In genomic region chr11:75572301-75572791, GRCm38 (mm10) we compare ENCODE assay signal across 9 mouse cellular contexts. TPM values are rescaled to one million over a fixed set of nuclear protein-coding genes. Genes with fewer than 3 reads are reported as not detected.
DNase-seq lines count a peak whose midpoint lies in the region; ATAC-seq and TF ChIP-seq lines count a peak whose summit lies in the region.
"Had no signal": no experiment of that assay in that cellular context is flagged by ENCODE, and none has a peak within 500 bp of the region (broad histone marks: within the 10 kb centered on the region; RNA-seq: fewer than 3 reads in every experiment).

No protein-coding gene starts in this region.

- no peak for TF ChIP-seq CTCF in testis, adult 2 months (IDR thresholded peaks at IDR 0.05; ENCODE audit: control insufficient read depth, insufficient read depth, insufficient replicate concordance, low read depth, low read length)
- TF ChIP-seq CTCF in small intestine, adult 2 months (IDR thresholded peaks at IDR 0.05; ENCODE audit: extremely low read depth, insufficient read length, insufficient replicate concordance, low read depth, low read length) = no peak

- WGBS in liver, embryonic 12.5 days (ENCODE audit: insufficient replicate concordance) = 18% methylated on average over 10 of the region's 10 CpGs
- 44% methylated on average over 10 of the region's 10 CpGs for WGBS in small intestine, adult 2 months

- peaks cover 2% of the 10 kb centered on the region for H3K36me3 ChIP-seq in testis, adult 2 months (ENCODE audit: control insufficient read depth, insufficient read depth, low read length)
- no peaks in the 10 kb centered on the region for H3K36me3 ChIP-seq in liver, embryonic 12.5 days
- peaks cover 51% of the 10 kb centered on the region for H3K36me3 ChIP-seq in small intestine, adult 2 months (ENCODE audit: control insufficient read depth, insufficient read depth, low read length)

- H3K4me3 ChIP-seq in testis, adult 2 months (ENCODE audit: control insufficient read depth, low read depth, low read length) = no peak overlapping the region
- no peak overlapping the region for H3K4me3 ChIP-seq in liver, embryonic 12.5 days
- H3K4me3 ChIP-seq in small intestine, adult 2 months (ENCODE audit: low read depth, low read length) = no peak overlapping the region

- no peaks in the 10 kb centered on the region for H3K9me3 ChIP-seq in liver, embryonic 12.5 days (replicated peaks)

- no peak for TF ChIP-seq POLR2A in testis, adult 2 months (IDR thresholded peaks at IDR 0.05; ENCODE audit: control insufficient read depth, low read depth, low read length)
- TF ChIP-seq POLR2A in small intestine, adult 2 months (IDR thresholded peaks at IDR 0.05; ENCODE audit: low read depth, low read length) = no peak

- no peak for ATAC-seq in liver, embryonic 12.5 days

- peak overlapping the region; percentile 48 for H3K4me2 ChIP-seq in liver, embryonic 12.5 days

- no peaks in the 10 kb centered on the region for H3K27me3 ChIP-seq in testis, adult 2 months (ENCODE audit: control insufficient read depth, insufficient read depth, low read length)
- H3K27me3 ChIP-seq in liver, embryonic 12.5 days (replicated peaks) = 0 out of 2 replicates have a peak, but pooled peaks cover 8% of the 10 kb centered on the region
- no peaks in the 10 kb centered on the region for H3K27me3 ChIP-seq in small intestine, adult 2 months (ENCODE audit: control insufficient read depth, insufficient read depth, low read length)
- H3K27me3 ChIP-seq: CH12.LX had no signal

- H3K27ac ChIP-seq in testis, adult 2 months (ENCODE audit: control insufficient read depth, insufficient read depth, low read depth, low read length) = 0 out of 2 replicates have a peak overlapping the region, but pooled peaks have one; percentile 17
- no peak overlapping the region for H3K27ac ChIP-seq in liver, embryonic 12.5 days
- peak overlapping the region; percentile 10; the same call in 1 of the 2 replicates for H3K27ac ChIP-seq in small intestine, adult 2 months (ENCODE audit: insufficient read depth, low read depth, low read length)

- no peak overlapping the region for H3K9ac ChIP-seq in liver, embryonic 12.5 days

- H3K4me1 ChIP-seq in testis, adult 2 months (ENCODE audit: control insufficient read depth, insufficient read depth, low read length) = peaks cover 5% of the 10 kb centered on the region
- H3K4me1 ChIP-seq in liver, embryonic 12.5 days = peaks cover 34% of the 10 kb centered on the region
- peaks cover 46% of the 10 kb centered on the region for H3K4me1 ChIP-seq in small intestine, adult 2 months (ENCODE audit: control insufficient read depth, insufficient read depth, insufficient read length, low read length)

- peak; percentile 38 to 47 for DNase-seq in frontal cortex, adult 2 months (ENCODE audit: extremely low spot score in 1 of 2, low spot score in 1 of 2)
- DNase-seq in frontal cortex, postnatal 10 days (ENCODE audit: low spot score in 2 of 2) = no peak
- DNase-seq in testis, postnatal 10 days (ENCODE audit: low spot score) = no peak
- DNase-seq in B cell, adult 2 months = no peak
- DNase-seq in spleen, postnatal 14 days (ENCODE audit: low spot score in 2 of 2) = no peak

RNA-seq across cellular contexts. Expression of gene Pitpna, which starts 15.6 kb away (rescaled TPM):
- 221 and 251 TPM in 2 replicates for polyA plus RNA-seq in frontal cortex, adult 2 months (2012; rRNA removed)
- 39.4 and 41.3 TPM in 2 replicates for polyA plus RNA-seq in testis, adult 2 months (2012; rRNA removed)
- 65.7 and 69.3 TPM in 2 replicates for polyA plus RNA-seq in liver, embryonic 12.5 days (2016; fragmentation: Nextera tagmentation; extraction: Ambion mirVana)
- 88.0 and 185 TPM in 2 replicates for polyA plus RNA-seq in small intestine, adult 2 months (2012; rRNA removed)

RNA-seq across cellular contexts. Expression of gene Slc43a2, which starts 40.9 kb away (rescaled TPM):
- polyA plus RNA-seq in frontal cortex, adult 2 months (2012; rRNA removed) = 26.7 and 26.9 TPM in 2 replicates
- 23.0 and 27.1 TPM in 2 replicates for polyA plus RNA-seq in testis, adult 2 months (2012; rRNA removed)
- polyA plus RNA-seq in liver, embryonic 12.5 days (2016; fragmentation: Nextera tagmentation; extraction: Ambion mirVana) = 5.9 and 6.3 TPM in 2 replicates
- polyA plus RNA-seq in small intestine, adult 2 months (2012; rRNA removed) = 165 and 508 TPM in 2 replicates

RNA-seq across cellular contexts. Expression of gene Inpp5k, which starts 58.4 kb away (rescaled TPM):
- 57.2 and 66.7 TPM in 2 replicates for polyA plus RNA-seq in frontal cortex, adult 2 months (2012; rRNA removed)
- polyA plus RNA-seq in testis, adult 2 months (2012; rRNA removed) = 121 and 128 TPM in 2 replicates
- polyA plus RNA-seq in liver, embryonic 12.5 days (2016; fragmentation: Nextera tagmentation; extraction: Ambion mirVana) = 15.0 and 15.8 TPM in 2 replicates
- polyA plus RNA-seq in small intestine, adult 2 months (2012; rRNA removed) = 14.3 and 35.3 TPM in 2 replicates

RNA-seq across cellular contexts. Expression of gene Scarf1, which starts 59.0 kb away (rescaled TPM):
- 3.3 and 4.1 TPM in 2 replicates for polyA plus RNA-seq in frontal cortex, adult 2 months (2012; rRNA removed)
- 0.64 and 0.77 TPM in 2 replicates for polyA plus RNA-seq in testis, adult 2 months (2012; rRNA removed)
- polyA plus RNA-seq in liver, embryonic 12.5 days (2016; fragmentation: Nextera tagmentation; extraction: Ambion mirVana) = 5.2 TPM in 2 replicates
- polyA plus RNA-seq in small intestine, adult 2 months (2012; rRNA removed) = 9.4 and 12.3 TPM in 2 replicates

Comparison
In these comparisons a context has a peak if more than half of its experiments do, and no peak if none do; other contexts are left out.
1. DNase-seq: peak in frontal cortex, adult 2 months (2 of 2); none in frontal cortex, postnatal 10 days (0 of 2), testis, postnatal 10 days (single experiment), B cell, adult 2 months (0 of 2) and spleen, postnatal 14 days (0 of 2).